Mouse (Mus musculus): ENCODE data around the gene Neurl2. TPM values are rescaled to one million over a fixed set of nuclear protein-coding genes. Genes with fewer than 3 reads are reported as not detected.
"Not testable (repeated sequence)": the region's sequence is repeated elsewhere in the genome, so short reads cannot be mapped to it uniquely, and the experiment has no call there.

Gene Neurl2
- polyA plus RNA-seq, 1 experiment from 2014 or later: 6.7 TPM

DNA sequence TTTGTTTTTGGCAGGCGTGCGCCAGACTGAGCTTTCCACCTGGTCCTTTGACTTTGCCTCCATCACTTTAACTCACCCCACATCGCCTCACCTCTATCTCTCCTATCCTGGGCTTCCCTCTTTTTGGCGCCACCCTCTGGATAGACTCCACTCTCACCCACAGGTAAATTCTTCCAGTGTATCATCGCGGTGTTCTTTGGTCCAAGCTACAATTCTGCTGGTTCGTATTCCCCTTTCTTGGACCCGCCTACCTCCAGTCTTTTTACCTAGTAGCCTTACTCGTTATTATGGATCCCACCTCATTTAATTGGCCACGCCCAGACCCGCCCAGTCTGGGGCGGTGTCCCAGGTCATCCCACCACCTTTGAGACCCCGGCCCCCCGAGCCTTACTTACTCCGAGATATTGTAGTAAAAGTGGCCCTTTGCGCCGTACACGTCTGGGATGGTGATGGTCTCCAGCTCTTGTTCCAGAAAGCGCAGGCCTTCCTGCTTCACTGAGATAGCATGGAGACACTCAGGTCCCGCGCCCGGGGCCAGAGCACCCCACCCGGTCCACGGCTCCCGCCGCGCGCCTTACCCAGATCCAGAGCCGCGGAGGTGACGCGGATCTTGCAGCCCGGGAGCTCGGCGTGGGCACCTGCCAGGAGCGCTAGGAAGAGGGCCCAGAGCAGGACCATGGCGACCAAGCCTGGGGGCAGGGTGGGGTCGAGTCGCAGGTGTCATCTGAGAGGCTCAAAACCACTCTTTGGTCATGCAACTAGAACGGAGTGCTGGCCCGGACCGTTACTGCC is 23.2 kb upstream of the Neurl2 start:
- H3K4me3 ChIP-seq: peak overlapping the region; percentile 52
- ATAC-seq (ENCODE audit: low FRiP score, low read depth): peak; percentile 42; the same call in 1 of the 2 replicates
- peak overlapping the region; percentile 54 for H3K9ac ChIP-seq
- H3K27me3 ChIP-seq: peaks cover 72% of the 10 kb centered on the region
- peak overlapping the region; percentile 52; the same call in 1 of the 2 replicates for H3K27ac ChIP-seq
- H3K36me3 ChIP-seq: no peaks in the 10 kb centered on the region
- 1% methylated on average over 42 of the region's 42 CpGs for WGBS
- peaks cover 20% of the 10 kb centered on the region for H3K4me1 ChIP-seq
- peak overlapping the region; percentile 96 for H3K4me2 ChIP-seq (replicated peaks)
- no peaks in the 10 kb centered on the region for H3K9me3 ChIP-seq

DNA sequence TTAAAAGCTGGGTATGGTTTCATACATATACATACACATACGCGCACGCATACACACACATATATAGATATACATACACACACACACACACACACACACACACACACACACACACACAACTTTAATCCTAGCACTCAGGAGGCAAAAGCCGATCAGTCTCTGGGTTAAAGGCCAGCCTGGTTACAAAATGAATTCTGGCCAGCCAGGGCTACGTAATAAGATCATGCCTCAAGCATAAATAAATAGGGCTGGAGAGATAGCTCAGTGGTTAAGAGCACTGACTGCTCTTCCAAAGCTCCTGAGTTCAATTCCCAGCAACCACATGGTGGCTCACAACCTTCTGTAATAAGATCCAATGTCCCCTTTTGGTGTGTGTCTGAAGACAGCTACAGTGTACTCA is 22.3 kb upstream of the Neurl2 start:
- ATAC-seq (ENCODE audit: low FRiP score, low read depth); H3K9me3 ChIP-seq; H3K27ac ChIP-seq; H3K9ac ChIP-seq; H3K36me3 ChIP-seq: not testable (repeated sequence)
- WGBS: 79% methylated on average over 5 of the region's 5 CpGs
- peaks cover 72% of the 10 kb centered on the region for H3K27me3 ChIP-seq
- H3K4me2 ChIP-seq (replicated peaks): peak overlapping the region; percentile 96
- H3K4me1 ChIP-seq: peaks cover 20% of the 10 kb centered on the region
- H3K4me3 ChIP-seq: 0 out of 2 replicates have a peak overlapping the region, but pooled peaks have one; percentile 52

DNA sequence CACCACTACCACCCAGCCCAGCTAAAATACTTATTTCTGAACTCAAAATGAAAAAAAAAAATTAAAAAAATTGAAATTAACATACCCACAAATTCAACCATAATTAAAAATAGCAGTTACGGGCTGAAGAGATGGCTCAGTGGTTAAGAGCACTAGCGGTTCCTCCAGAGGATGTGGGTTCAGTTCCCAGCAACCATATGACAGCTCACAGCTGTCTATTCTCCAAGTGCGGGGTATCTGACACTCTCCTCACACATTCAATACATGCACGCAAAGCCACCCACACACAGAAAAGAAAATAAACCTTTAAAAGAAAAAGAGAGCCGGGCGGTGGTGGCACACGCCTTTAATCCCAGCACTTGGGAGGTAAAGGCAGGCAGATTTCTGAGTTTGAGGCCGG is 16.8 kb upstream of the Neurl2 start:
- Histone ChIP-seq H3K4me1 (no peaks in the 10 kb centered on the region), H3K9me3 (no peaks in the 10 kb centered on the region), H3K36me3 (no peaks in the 10 kb centered on the region), H3K27me3 (peaks cover 23% of the 10 kb centered on the region), H3K4me2 (replicated peaks) (no peak overlapping the region), H3K4me3 (no peak overlapping the region), H3K27ac (no peak overlapping the region), H3K9ac (no peak overlapping the region)
- WGBS: 87% methylated on average over 8 of the region's 8 CpGs
- ATAC-seq (ENCODE audit: low FRiP score, low read depth): no peak

DNA sequence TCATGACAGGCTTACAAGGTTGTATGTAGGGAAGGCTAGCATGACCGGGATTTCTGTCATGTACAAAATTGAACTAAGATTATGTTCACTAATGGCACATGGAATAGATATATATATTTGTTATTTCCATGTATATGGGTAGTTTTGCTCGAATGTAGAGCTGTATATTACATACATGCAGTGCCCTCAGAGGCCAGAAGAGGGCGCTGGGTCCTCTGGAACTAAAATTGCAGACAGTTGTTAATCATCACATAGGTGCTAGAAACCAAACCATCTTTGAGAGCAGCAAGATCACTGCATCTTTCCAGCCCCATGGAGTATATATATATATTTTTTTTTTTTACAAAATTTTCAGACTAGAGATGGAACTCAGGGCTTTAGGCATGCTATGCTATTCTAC is 12.5 kb upstream of the Neurl2 start:
- Histone ChIP-seq H3K36me3 (peaks cover 3% of the 10 kb centered on the region; the same call in 1 of the 2 replicates), H3K4me1 (no peaks in the 10 kb centered on the region), H3K4me3 (no peak overlapping the region), H3K27me3 (no peaks in the 10 kb centered on the region), H3K4me2 (replicated peaks) (no peak overlapping the region), H3K27ac (no peak overlapping the region), H3K9me3 (no peaks in the 10 kb centered on the region), H3K9ac (no peak overlapping the region)
- ATAC-seq (ENCODE audit: low FRiP score, low read depth): no peak
- 52% methylated on average over 3 of the region's 3 CpGs for WGBS

DNA sequence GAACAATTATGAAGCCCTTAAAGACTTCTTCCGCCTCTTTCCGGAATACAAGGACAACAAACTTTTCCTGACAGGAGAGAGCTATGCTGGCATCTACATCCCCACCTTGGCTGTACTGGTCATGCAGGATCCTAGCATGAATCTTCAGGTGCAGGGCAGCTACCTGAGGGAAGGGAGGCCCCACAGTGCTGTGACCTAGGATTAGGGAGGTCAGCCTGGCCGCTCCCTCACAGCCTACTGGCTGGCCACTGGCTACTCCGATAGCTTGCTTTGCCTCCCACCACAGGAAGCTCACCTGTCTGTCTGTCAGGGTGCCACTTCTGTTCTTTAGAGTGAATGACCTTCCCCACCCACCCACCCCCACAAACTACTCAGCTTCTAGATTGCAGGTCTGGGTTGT is 1.9 kb upstream of the Neurl2 start:
- H3K36me3 ChIP-seq: peaks cover 47% of the 10 kb centered on the region
- no peaks in the 10 kb centered on the region for H3K9me3 ChIP-seq
- peaks cover 18% of the 10 kb centered on the region for H3K4me1 ChIP-seq
- no peak for ATAC-seq (ENCODE audit: low FRiP score, low read depth)
- WGBS: 90% methylated on average over 4 of the region's 4 CpGs
- H3K27ac ChIP-seq: no peak overlapping the region
- H3K4me2 ChIP-seq (replicated peaks): peak overlapping the region; percentile 98
- peak overlapping the region; percentile 78 for H3K4me3 ChIP-seq
- no peak overlapping the region for H3K9ac ChIP-seq
- H3K27me3 ChIP-seq: no peaks in the 10 kb centered on the region

DNA sequence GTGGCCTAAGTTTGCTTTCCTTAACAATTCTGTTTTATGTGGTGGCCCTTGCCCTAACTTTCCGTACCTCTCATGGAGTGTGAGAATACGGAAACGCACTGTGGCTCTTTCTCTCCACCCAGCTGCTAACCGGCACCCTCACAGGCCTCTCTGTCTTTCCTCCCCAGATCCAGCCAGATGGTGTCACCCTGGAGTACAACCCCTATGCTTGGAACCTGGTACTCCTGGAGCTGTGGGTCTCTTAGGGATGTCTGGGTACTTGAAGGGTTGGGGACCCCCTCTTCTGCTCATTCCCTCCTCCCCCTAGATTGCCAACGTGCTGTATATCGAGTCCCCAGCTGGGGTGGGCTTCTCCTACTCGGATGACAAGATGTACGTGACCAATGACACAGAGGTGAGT is 1.3 kb upstream of the Neurl2 start:
- Histone ChIP-seq H3K4me1 (peaks cover 18% of the 10 kb centered on the region), H3K27me3 (no peaks in the 10 kb centered on the region), H3K27ac (no peak overlapping the region), H3K4me3 (peak overlapping the region; percentile 78), H3K9ac (peak overlapping the region; percentile 86), H3K4me2 (replicated peaks) (peak overlapping the region; percentile 98), H3K36me3 (peaks cover 41% of the 10 kb centered on the region), H3K9me3 (no peaks in the 10 kb centered on the region)
- 43% methylated on average over 8 of the region's 8 CpGs for WGBS
- ATAC-seq (ENCODE audit: low FRiP score, low read depth): no peak

DNA sequence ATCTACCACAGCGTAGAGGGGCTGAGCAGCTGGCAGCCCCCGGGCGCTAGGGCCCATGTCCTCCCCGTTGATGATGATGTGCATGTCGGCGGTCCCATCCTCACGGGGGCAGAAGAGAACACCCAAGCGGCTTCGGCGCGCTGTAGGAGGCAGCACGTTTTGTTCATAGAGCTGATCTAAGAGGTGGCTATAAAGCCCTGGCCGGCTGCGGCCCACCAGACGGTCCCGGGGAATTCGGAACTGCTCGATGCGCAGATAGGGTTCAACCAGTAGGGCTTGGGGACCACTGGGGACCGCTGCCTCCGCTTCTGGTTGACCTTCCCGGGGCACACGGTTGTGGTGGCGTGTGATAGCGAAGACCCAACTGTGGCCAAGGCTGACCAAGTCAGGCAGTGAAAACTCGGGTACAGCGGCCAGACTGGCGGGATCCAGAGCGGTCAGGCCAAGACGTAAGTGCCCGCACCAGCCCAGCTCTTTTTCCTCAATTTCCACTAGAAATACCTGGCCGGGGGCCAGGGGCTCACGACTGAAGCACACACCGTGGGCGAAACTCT is 431 bp downstream of the Neurl2 start, which contains the start of gene Ctsa:
Gene Ctsa, plus strand, starts transcription at position 126 of the 554 bp plus-strand sequence.
- Histone ChIP-seq H3K9me3 (no peaks in the 10 kb centered on the region), H3K4me3 (peak within 1 kb of the TSS; percentile 78), H3K27ac (peak within 1 kb of the TSS; percentile 75), H3K36me3 (peaks cover 37% of the 10 kb centered on the region), H3K4me2 (replicated peaks) (peak within 1 kb of the TSS; percentile 98), H3K9ac (peak within 1 kb of the TSS; percentile 86), H3K4me1 (peaks cover 18% of the 10 kb centered on the region), H3K27me3 (no peaks in the 10 kb centered on the region)
- peak; percentile 34; the same call in 1 of the 2 replicates for ATAC-seq (ENCODE audit: low FRiP score, low read depth)
- WGBS: 1% methylated on average over 35 of the region's 35 CpGs

DNA sequence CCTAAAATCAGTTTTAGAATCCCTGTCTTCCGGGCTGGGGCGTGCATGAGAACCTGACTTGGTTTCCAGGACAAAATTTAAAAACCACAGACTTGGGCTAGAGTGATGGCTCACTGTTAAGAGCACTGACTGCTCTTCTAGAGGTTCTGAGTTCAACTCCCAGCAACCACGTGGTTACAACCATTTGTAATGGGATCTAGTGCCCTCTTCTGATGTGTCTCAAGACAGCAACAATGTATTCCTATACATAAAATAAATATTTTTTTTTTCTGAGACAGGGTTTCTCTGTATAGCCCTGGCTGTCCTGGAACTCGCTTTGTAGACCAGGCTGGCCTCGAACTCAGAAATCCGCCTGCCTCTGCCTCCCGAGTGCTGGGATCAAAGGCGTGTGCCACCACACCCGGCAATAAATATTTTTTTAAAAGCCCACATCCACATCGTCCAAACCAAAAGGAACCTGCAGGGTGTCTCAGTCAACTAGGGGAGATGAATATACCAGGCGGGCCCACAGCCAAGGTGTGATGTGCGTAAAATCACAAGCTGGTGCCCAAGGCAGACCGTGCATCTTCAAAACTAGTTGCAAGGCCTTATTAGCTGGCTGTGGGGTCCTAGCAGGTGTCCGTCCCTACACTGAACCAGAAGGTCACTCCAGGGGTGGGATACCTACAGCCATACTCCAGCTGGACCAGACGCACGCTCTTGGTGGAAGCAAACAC is 1.1 kb downstream of the Neurl2 start:
- no peak for ATAC-seq (ENCODE audit: low FRiP score, low read depth)
- Histone ChIP-seq H3K4me1 (peaks cover 18% of the 10 kb centered on the region), H3K9ac (peak overlapping the region; percentile 86), H3K27ac (peak overlapping the region; percentile 75; the same call in 1 of the 2 replicates), H3K4me3 (peak overlapping the region; percentile 78), H3K4me2 (replicated peaks) (peak overlapping the region; percentile 98), H3K27me3 (no peaks in the 10 kb centered on the region), H3K36me3 (peaks cover 38% of the 10 kb centered on the region), H3K9me3 (no peaks in the 10 kb centered on the region)
- 59% methylated on average over 16 of the region's 16 CpGs for WGBS

DNA sequence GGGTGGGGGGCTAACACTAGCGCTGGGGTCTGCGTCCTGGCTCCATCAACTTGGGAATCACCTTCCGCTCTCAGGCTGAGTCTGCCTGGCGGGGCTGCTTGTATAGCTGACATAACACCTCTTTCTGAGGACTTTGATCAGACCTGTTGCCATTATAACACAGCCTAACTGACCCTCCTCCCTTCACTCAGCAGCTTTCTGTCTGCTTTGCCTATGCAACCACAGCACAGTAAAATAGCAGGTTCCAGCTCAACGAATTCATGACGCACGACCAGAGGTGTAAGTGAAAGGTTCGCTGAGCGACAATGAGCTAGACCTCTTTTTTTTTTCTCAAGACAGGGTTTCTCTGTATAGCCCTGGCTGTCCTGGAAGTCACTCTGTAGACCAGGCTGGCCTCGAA is 2.2 kb downstream of the Neurl2 start:
- H3K27ac ChIP-seq: no peak overlapping the region
- no peak for ATAC-seq (ENCODE audit: low FRiP score, low read depth)
- 79% methylated on average over 10 of the region's 10 CpGs for WGBS
- H3K9ac ChIP-seq: no peak overlapping the region
- no peaks in the 10 kb centered on the region for H3K9me3 ChIP-seq
- peaks cover 18% of the 10 kb centered on the region for H3K4me1 ChIP-seq
- H3K36me3 ChIP-seq: peaks cover 39% of the 10 kb centered on the region
- H3K4me3 ChIP-seq: no peak overlapping the region
- no peaks in the 10 kb centered on the region for H3K27me3 ChIP-seq
- no peak overlapping the region for H3K4me2 ChIP-seq (replicated peaks)

DNA sequence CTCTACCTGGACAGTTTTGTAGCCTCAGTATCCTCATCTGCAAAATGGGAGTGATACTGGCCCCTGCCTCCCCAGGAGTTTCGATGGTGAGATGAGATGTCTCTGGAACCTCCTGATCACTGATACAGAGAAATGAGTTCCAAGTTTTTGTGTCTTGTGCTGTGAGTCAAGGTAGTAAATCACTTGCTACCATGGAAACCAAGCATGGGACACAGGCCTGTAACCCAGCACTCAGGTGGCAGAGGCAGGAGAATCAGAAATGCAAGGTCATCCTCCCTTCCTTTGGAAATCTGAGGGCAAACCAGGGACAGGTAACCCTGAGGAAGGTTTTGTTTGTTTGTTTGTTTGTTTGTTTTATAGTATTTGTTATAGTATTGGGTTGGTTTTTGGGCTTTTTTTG is 4.2 kb downstream of the Neurl2 start:
- ATAC-seq (ENCODE audit: low FRiP score, low read depth): no peak

DNA sequence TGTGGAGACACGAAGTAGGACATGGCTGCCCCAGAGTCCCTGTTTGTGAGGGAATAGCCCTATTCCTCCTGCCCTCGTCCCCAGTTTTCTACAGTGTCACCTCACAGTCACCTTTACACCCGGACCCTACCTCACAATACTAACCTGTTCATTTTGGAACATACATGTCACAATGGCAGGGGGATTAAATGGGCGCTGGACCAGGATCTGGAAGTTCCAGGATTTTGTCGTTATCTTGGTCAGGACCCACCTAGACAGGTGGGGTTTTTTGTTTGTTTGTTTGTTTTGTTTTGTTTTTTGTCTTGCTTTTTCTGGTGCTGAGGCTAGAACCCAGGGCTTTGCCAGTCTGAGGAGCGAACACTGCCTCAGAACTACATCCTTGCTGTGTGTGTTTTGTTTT is 4.8 kb downstream of the Neurl2 start, which contains the start of gene Spata25:
Gene Spata25, minus strand, starts transcription at position 101 of the 400 bp plus-strand sequence.
- no peak within 1 kb of the TSS for H3K27ac ChIP-seq
- H3K27me3 ChIP-seq: no peaks in the 10 kb centered on the region
- ATAC-seq (ENCODE audit: low FRiP score, low read depth): no peak
- 87% methylated on average over 6 of the region's 6 CpGs for WGBS
- H3K36me3 ChIP-seq: peaks cover 46% of the 10 kb centered on the region
- H3K9ac ChIP-seq: 0 out of 2 replicates have a peak within 1 kb of the TSS, but pooled peaks have one; percentile 14
- no peak within 1 kb of the TSS for H3K4me2 ChIP-seq (replicated peaks)
- H3K4me3 ChIP-seq: no peak within 1 kb of the TSS
- H3K4me1 ChIP-seq: peaks cover 12% of the 10 kb centered on the region
- no peaks in the 10 kb centered on the region for H3K9me3 ChIP-seq

More for the DNA sequence above, 4.2 kb downstream of the Neurl2 start:
- Histone ChIP-seq H3K27ac (no peak overlapping the region), H3K27me3 (no peaks in the 10 kb centered on the region), H3K36me3 (peaks cover 46% of the 10 kb centered on the region), H3K9me3 (no peaks in the 10 kb centered on the region), H3K4me2 (replicated peaks) (no peak overlapping the region), H3K9ac (no peak overlapping the region), H3K4me1 (peaks cover 8% of the 10 kb centered on the region), H3K4me3 (no peak overlapping the region)
- WGBS: 100% methylated on average over 1 of the region's 1 CpGs

Data from limb, embryonic 13.5 days (tissue).